Mouse (Mus musculus): ENCODE measurements around the gene Hypk. TPM values are rescaled to one million over a fixed set of nuclear protein-coding genes. Genes with fewer than 3 reads are reported as not detected.

Gene Hypk
- polyA plus RNA-seq, 1 experiment from 2014 or later = 105 TPM

GRCm38 (mm10) chr2:121507173-121507950 lies 54.3 kb downstream of the Hypk start:
- H3K4me2 ChIP-seq (ENCODE audit: low read depth, low read length) = peak overlapping the region; percentile 58
- peaks cover 13% of the 10 kb centered on the region; the same call in 1 of the 2 replicates for H3K4me1 ChIP-seq (ENCODE audit: control insufficient read depth, insufficient read depth, low read length)
- no peaks in the 10 kb centered on the region for H3K36me3 ChIP-seq (ENCODE audit: control insufficient read depth, insufficient read depth, low read length)
- ATAC-seq (ENCODE audit: low read depth) = no peak
- no peak overlapping the region for H3K27ac ChIP-seq (ENCODE audit: low read depth, low read length)
- no peak overlapping the region; the same call in 1 of the 2 replicates for H3K9ac ChIP-seq (replicated peaks; ENCODE audit: low read depth, low read length)
- H3K4me3 ChIP-seq (ENCODE audit: low read depth, low read length) = peak overlapping the region; percentile 49
- H3K9me3 ChIP-seq (ENCODE audit: control insufficient read depth, low read length) = no peaks in the 10 kb centered on the region
- no peaks in the 10 kb centered on the region for H3K27me3 ChIP-seq (ENCODE audit: control insufficient read depth, insufficient read depth, low read length)
- 25% methylated on average over 12 of the region's 12 CpGs for WGBS

- peaks cover 13% of the 10 kb centered on the region; the same call in 1 of the 2 replicates for H3K4me1 ChIP-seq (ENCODE audit: control insufficient read depth, insufficient read depth, low read length)
- no peaks in the 10 kb centered on the region for H3K9me3 ChIP-seq (ENCODE audit: control insufficient read depth, low read length)
- peak overlapping the region; percentile 58 for H3K4me2 ChIP-seq (ENCODE audit: low read depth, low read length)
- H3K9ac ChIP-seq (replicated peaks; ENCODE audit: low read depth, low read length) = no peak overlapping the region
- 88% methylated on average over 2 of the region's 2 CpGs for WGBS
- H3K36me3 ChIP-seq (ENCODE audit: control insufficient read depth, insufficient read depth, low read length) = no peaks in the 10 kb centered on the region
- no peak overlapping the region for H3K4me3 ChIP-seq (ENCODE audit: low read depth, low read length)
- H3K27me3 ChIP-seq (ENCODE audit: control insufficient read depth, insufficient read depth, low read length) = no peaks in the 10 kb centered on the region
- no peak overlapping the region for H3K27ac ChIP-seq (ENCODE audit: low read depth, low read length)
- no peak for ATAC-seq (ENCODE audit: low read depth)
Observed at GRCm38 (mm10) chr2:121507951-121508330, 54.9 kb downstream of the Hypk start.

Small RNA genes lying within 50 kb of the gene (microRNA-seq; reads per million reads assigned to microRNA genes)
- gene Gm22953 = not detected

Other genes with a start within 250 kb of the Hypk start
- gene Trp53bp1, start 181.9 kb upstream of the Hypk start, polyA plus RNA-seq (2014; fragmentation: Nextera tagmentation; extraction: Ambion mirVana) = 161 and 185 TPM in 2 replicates
- gene Map1a, start 163.7 kb upstream of the Hypk start, polyA plus RNA-seq (2014; fragmentation: Nextera tagmentation; extraction: Ambion mirVana) = 39.7 and 65.1 TPM in 2 replicates
- 20.3 and 23.5 TPM in 2 replicates for gene Ppip5k1, start 97.9 kb upstream of the Hypk start, polyA plus RNA-seq (2014; fragmentation: Nextera tagmentation; extraction: Ambion mirVana)
- gene Ckmt1, start 95.6 kb upstream of the Hypk start, polyA plus RNA-seq (2014; fragmentation: Nextera tagmentation; extraction: Ambion mirVana) = 83.5 and 108 TPM in 2 replicates
- not detected in 2 replicates for gene Strc, start 66.1 kb upstream of the Hypk start, polyA plus RNA-seq (2014; fragmentation: Nextera tagmentation; extraction: Ambion mirVana)
- 219 and 309 TPM in 2 replicates for gene Pdia3, start 39.5 kb upstream of the Hypk start, polyA plus RNA-seq (2014; fragmentation: Nextera tagmentation; extraction: Ambion mirVana)
- 4.8 and 7.8 TPM in 2 replicates for gene Catsper2, start 39.5 kb upstream of the Hypk start, polyA plus RNA-seq (2014; fragmentation: Nextera tagmentation; extraction: Ambion mirVana)
- gene Ell3, start 9.0 kb upstream of the Hypk start, polyA plus RNA-seq (2014; fragmentation: Nextera tagmentation; extraction: Ambion mirVana) = 1.2 and 2.1 TPM in 2 replicates
- 303 and 333 TPM in 2 replicates for gene Serf2, start 4.1 kb upstream of the Hypk start, polyA plus RNA-seq (2014; fragmentation: Nextera tagmentation; extraction: Ambion mirVana)
- 0.95 and 1.7 TPM in 2 replicates for gene Serinc4, start 3.5 kb downstream of the Hypk start, polyA plus RNA-seq (2014; fragmentation: Nextera tagmentation; extraction: Ambion mirVana)
- gene Mfap1b, start 20.8 kb downstream of the Hypk start, polyA plus RNA-seq (2014; fragmentation: Nextera tagmentation; extraction: Ambion mirVana) = 77.1 and 79.2 TPM in 2 replicates
- gene Mfap1a, start 53.4 kb downstream of the Hypk start, polyA plus RNA-seq (2014; fragmentation: Nextera tagmentation; extraction: Ambion mirVana) = 28.3 and 33.0 TPM in 2 replicates
- gene Wdr76, start 53.4 kb downstream of the Hypk start, polyA plus RNA-seq (2014; fragmentation: Nextera tagmentation; extraction: Ambion mirVana) = 4.0 and 4.2 TPM in 2 replicates

All from neural tube, embryonic 14.5 days (tissue).